Mouse (Mus musculus): ENCODE results near the gene Tex50. TPM values are rescaled to one million over a fixed set of nuclear protein-coding genes. Genes with fewer than 3 reads are reported as not detected.
A peak's percentile ranks its signal among the peaks of the same experiment; 100 is the strongest.
"Not testable (repeated sequence)": the region's sequence is repeated elsewhere in the genome, so short reads cannot be mapped to it uniquely, and the experiment has no call there.

Tex50 gene
- polyA plus RNA-seq (2015; fragmentation: Nextera tagmentation; extraction: Ambion mirVana), result not detected in 2 replicates

DNA sequence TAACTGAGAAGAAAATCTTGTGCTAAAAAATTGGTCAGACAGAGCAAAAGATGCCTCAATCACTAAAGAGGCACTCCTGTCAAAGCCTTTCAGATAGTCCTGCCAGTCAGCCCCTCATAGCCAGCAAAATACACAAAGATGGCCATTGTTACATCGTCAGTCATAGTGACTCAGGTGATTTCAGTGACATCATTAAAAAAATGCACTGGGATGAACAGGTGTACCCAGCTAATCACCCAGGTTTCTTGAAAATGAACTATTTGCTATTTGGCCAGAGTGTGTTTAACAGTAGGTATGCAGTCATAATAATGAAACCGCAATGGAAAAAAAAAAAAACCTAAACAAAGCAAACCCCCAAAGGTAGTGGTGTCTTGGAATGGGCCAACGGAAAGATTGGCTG is at the start of gene Tex50:
Gene Tex50 (minus strand): TSS at position 101 of the 400 bp plus-strand sequence.
- H3K27me3 ChIP-seq (ENCODE audit: control insufficient read depth, insufficient read depth, low read length), result no peaks in the 10 kb centered on the region
- no peak within 1 kb of the TSS for H3K27ac ChIP-seq (replicated peaks)
- DNase-seq (ENCODE audit: low spot score) (no peak), ATAC-seq (ENCODE audit: low FRiP score, low TSS enrichment) (no peak)
- H3K4me3 ChIP-seq (ENCODE audit: low read depth, low read length), result no peak within 1 kb of the TSS
- no peak within 1 kb of the TSS for H3K9ac ChIP-seq (ENCODE audit: low read length)
- WGBS, result 78% methylated on average over 3 of the region's 3 CpGs
- no peaks in the 10 kb centered on the region for H3K9me3 ChIP-seq (ENCODE audit: control insufficient read depth, low read length)
- H3K4me2 ChIP-seq (replicated peaks; ENCODE audit: low read depth), result no peak within 1 kb of the TSS
- TF ChIP-seq CTCF (IDR thresholded peaks at IDR 0.05; ENCODE audit: low read depth) (no peak), EP300 (optimal IDR thresholded peaks at IDR 0.05) (no peak)
- no peaks in the 10 kb centered on the region for H3K4me1 ChIP-seq (replicated peaks; ENCODE audit: control insufficient read depth, insufficient read depth)
- H3K36me3 ChIP-seq (ENCODE audit: control insufficient read depth, insufficient read depth, low read length), result no peaks in the 10 kb centered on the region

- Histone ChIP-seq H3K36me3 (ENCODE audit: control insufficient read depth, insufficient read depth, low read length) (no peaks in the 10 kb centered on the region), H3K4me1 (replicated peaks; ENCODE audit: control insufficient read depth, insufficient read depth) (0 out of 2 replicates have a peak, but pooled peaks cover 3% of the 10 kb centered on the region), H3K9me3 (ENCODE audit: control insufficient read depth, low read length) (no peaks in the 10 kb centered on the region), H3K4me2 (replicated peaks; ENCODE audit: low read depth) (no peak overlapping the region), H3K27me3 (ENCODE audit: control insufficient read depth, insufficient read depth, low read length) (no peaks in the 10 kb centered on the region), H3K27ac (replicated peaks) (no peak overlapping the region), H3K4me3 (ENCODE audit: low read depth, low read length) (no peak overlapping the region), H3K9ac (ENCODE audit: low read length) (no peak overlapping the region)
- no peak for TF ChIP-seq CTCF (IDR thresholded peaks at IDR 0.05; ENCODE audit: low read depth)
- no peak for TF ChIP-seq EP300 (optimal IDR thresholded peaks at IDR 0.05)
- 67% methylated on average over 5 of the region's 5 CpGs for WGBS
- DNase-seq (ENCODE audit: low spot score) (no peak), ATAC-seq (ENCODE audit: low FRiP score, low TSS enrichment) (no peak)
Measured at GRCm38 (mm10) chr1:161199856-161200255, 40.7 kb upstream of the Tex50 start.

- H3K4me2 ChIP-seq (replicated peaks; ENCODE audit: low read depth), result peak overlapping the region; percentile 66
- H3K27me3 ChIP-seq (ENCODE audit: control insufficient read depth, insufficient read depth, low read length); H3K9ac ChIP-seq (ENCODE audit: low read length); H3K9me3 ChIP-seq (ENCODE audit: control insufficient read depth, low read length); H3K4me1 ChIP-seq (replicated peaks; ENCODE audit: control insufficient read depth, insufficient read depth); H3K36me3 ChIP-seq (ENCODE audit: control insufficient read depth, insufficient read depth, low read length); DNase-seq (ENCODE audit: low spot score); ATAC-seq (ENCODE audit: low FRiP score, low TSS enrichment): not testable (repeated sequence)
- 44% methylated on average over 11 of the region's 11 CpGs for WGBS
- H3K27ac ChIP-seq (replicated peaks), result peak overlapping the region; percentile 49; the same call in 1 of the 2 replicates
- peak overlapping the region; percentile 49 for H3K4me3 ChIP-seq (ENCODE audit: low read depth, low read length)
Measured at GRCm38 (mm10) chr1:161196364-161196763, 37.2 kb upstream of the Tex50 start.

GRCm38 (mm10) chr1:161195541-161196351 is 36.6 kb upstream of the Tex50 start:
- peak; percentile 97 for ATAC-seq (ENCODE audit: low FRiP score, low TSS enrichment)
- DNase-seq (ENCODE audit: low spot score), result peak; percentile 84
- WGBS, result 0% methylated on average over 16 of the region's 16 CpGs
- Histone ChIP-seq H3K27me3 (ENCODE audit: control insufficient read depth, insufficient read depth, low read length) (no peaks in the 10 kb centered on the region), H3K4me1 (replicated peaks; ENCODE audit: control insufficient read depth, insufficient read depth) (0 out of 2 replicates have a peak, but pooled peaks cover 3% of the 10 kb centered on the region), H3K36me3 (ENCODE audit: control insufficient read depth, insufficient read depth, low read length) (no peaks in the 10 kb centered on the region), H3K4me2 (replicated peaks; ENCODE audit: low read depth) (peak overlapping the region; percentile 66), H3K27ac (replicated peaks) (peak overlapping the region; percentile 49), H3K4me3 (ENCODE audit: low read depth, low read length) (peak overlapping the region; percentile 49), H3K9me3 (ENCODE audit: control insufficient read depth, low read length) (no peaks in the 10 kb centered on the region), H3K9ac (ENCODE audit: low read length) (peak overlapping the region; percentile 38; the same call in 1 of the 2 replicates)
- TF ChIP-seq EP300 (optimal IDR thresholded peaks at IDR 0.05) (no peak), CTCF (IDR thresholded peaks at IDR 0.05; ENCODE audit: low read depth) (peak; percentile 93)

- Histone ChIP-seq H3K36me3 (ENCODE audit: control insufficient read depth, insufficient read depth, low read length) (no peaks in the 10 kb centered on the region), H3K4me1 (replicated peaks; ENCODE audit: control insufficient read depth, insufficient read depth) (no peaks in the 10 kb centered on the region), H3K27ac (replicated peaks) (no peak overlapping the region), H3K27me3 (ENCODE audit: control insufficient read depth, insufficient read depth, low read length) (no peaks in the 10 kb centered on the region), H3K9ac (ENCODE audit: low read length) (no peak overlapping the region), H3K9me3 (ENCODE audit: control insufficient read depth, low read length) (no peaks in the 10 kb centered on the region), H3K4me2 (replicated peaks; ENCODE audit: low read depth) (no peak overlapping the region), H3K4me3 (ENCODE audit: low read depth, low read length) (no peak overlapping the region)
- WGBS, result 60% methylated on average over 9 of the region's 9 CpGs
- no peak for TF ChIP-seq EP300 (optimal IDR thresholded peaks at IDR 0.05)
- TF ChIP-seq CTCF (IDR thresholded peaks at IDR 0.05; ENCODE audit: low read depth), result no peak
- DNase-seq (ENCODE audit: low spot score) (no peak), ATAC-seq (ENCODE audit: low FRiP score, low TSS enrichment) (no peak)
Measured at GRCm38 (mm10) chr1:161190253-161190910, 31.3 kb upstream of the Tex50 start.

DNA sequence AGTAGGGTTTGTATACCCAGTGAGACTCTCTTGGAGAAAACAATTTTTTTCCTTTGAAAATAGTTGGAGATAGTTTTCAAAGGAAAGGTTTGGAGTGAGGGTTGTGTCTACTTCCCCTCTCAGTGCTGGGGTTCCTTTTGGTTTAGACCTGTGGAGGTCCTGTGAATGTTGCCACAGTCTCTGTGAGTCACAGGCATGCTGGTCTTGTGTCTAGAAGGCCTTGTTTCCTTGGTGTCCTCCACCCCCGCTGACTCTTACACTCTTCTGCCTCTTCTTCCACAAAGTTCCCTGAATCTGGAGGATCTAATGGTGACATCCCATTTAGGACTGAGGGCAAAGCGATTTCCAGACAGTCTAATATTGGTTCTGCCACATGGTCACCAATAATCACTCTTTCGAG is 26.3 kb upstream of the Tex50 start:
- Histone ChIP-seq H3K4me2 (replicated peaks; ENCODE audit: low read depth) (no peak overlapping the region), H3K36me3 (ENCODE audit: control insufficient read depth, insufficient read depth, low read length) (no peaks in the 10 kb centered on the region), H3K27me3 (ENCODE audit: control insufficient read depth, insufficient read depth, low read length) (no peaks in the 10 kb centered on the region), H3K9ac (ENCODE audit: low read length) (no peak overlapping the region), H3K4me1 (replicated peaks; ENCODE audit: control insufficient read depth, insufficient read depth) (no peaks in the 10 kb centered on the region), H3K4me3 (ENCODE audit: low read depth, low read length) (no peak overlapping the region), H3K9me3 (ENCODE audit: control insufficient read depth, low read length) (no peaks in the 10 kb centered on the region), H3K27ac (replicated peaks) (no peak overlapping the region)
- ATAC-seq (ENCODE audit: low FRiP score, low TSS enrichment), result no peak
- TF ChIP-seq CTCF (IDR thresholded peaks at IDR 0.05; ENCODE audit: low read depth), result no peak
- no peak for TF ChIP-seq EP300 (optimal IDR thresholded peaks at IDR 0.05)
- 90% methylated on average over 3 of the region's 3 CpGs for WGBS
- DNase-seq (ENCODE audit: low spot score), result no peak

Measured in stomach, postnatal 0 days (tissue).